Mouse (Mus musculus) forebrain, embryonic 14.5 days (tissue): ENCODE measurements around the gene Ccdc162. TPM values are rescaled to one million over a fixed set of nuclear protein-coding genes. Genes with fewer than 3 reads are reported as not detected.

Experiments
- ATAC-seq: fragments of 200-750 bp; cut with Nextera tagmentation; 2 replicates; pipeline ENCODE4 v1.8.0; 2017; ENCODE audit warnings: mild to moderate bottlenecking, moderate library complexity
- DNase-seq: peaks from one replicate; pipeline ENCODE4 v3.0.0-alpha.2; 2015; ENCODE audit warnings: low spot score
- H3K27ac ChIP-seq: fragments of 300-500 bp; sonication (generic); 2 replicates; pipeline ENCODE4 v1.5.1; 2014; ENCODE audit warnings: low read depth, mild to moderate bottlenecking, control low read depth, low read length, moderate library complexity
- H3K27me3 ChIP-seq: fragments of 300-500 bp; sonication (generic); replicated peaks from 2 replicates; pipeline ENCODE4 v1.6.1; 2014; ENCODE audit warnings: low read length, control low read depth, mixed read lengths; ENCODE audit not compliant: control insufficient read depth, insufficient read depth
- H3K36me3 ChIP-seq: fragments of 300-500 bp; sonication (generic); 2 replicates; pipeline ENCODE4 v1.6.1; 2014; ENCODE audit warnings: low read length, control low read depth; ENCODE audit not compliant: control insufficient read depth, insufficient read depth
- H3K4me1 ChIP-seq: fragments of 300-500 bp; sonication (generic); 2 replicates; pipeline ENCODE4 v1.6.1; 2014; ENCODE audit warnings: antibody characterized with exemption, low read length, control low read depth; ENCODE audit not compliant: control insufficient read depth, insufficient read depth
- H3K4me2 ChIP-seq: fragments of 300-500 bp; sonication (generic); 2 replicates; pipeline ENCODE4 v1.6.1; 2014; ENCODE audit warnings: mild to moderate bottlenecking, control low read depth, low read length
- H3K4me3 ChIP-seq: fragments of 300-500 bp; sonication (generic); 2 replicates; pipeline ENCODE4 v1.5.1; 2014; ENCODE audit warnings: low read depth, low read length, control low read depth
- H3K9ac ChIP-seq: fragments of 300-500 bp; sonication (generic); 2 replicates; pipeline ENCODE4 v1.6.1; 2014; ENCODE audit warnings: mild to moderate bottlenecking, low read length, control low read depth, moderate library complexity
- H3K9me3 ChIP-seq: fragments of 300-500 bp; sonication (generic); replicated peaks from 2 replicates; pipeline ENCODE4 v1.6.1; 2016; ENCODE audit warnings: low read length, control low read depth, mixed read lengths; ENCODE audit not compliant: control insufficient read depth
- WGBS: fragments of 180-500 bp; shearing (Covaris S2); extraction: QIAGEN DNeasy Blood & Tissue Kit; methylation state at CpG from one replicate; pipeline ENCODE4 v1.1.7; 2014; 5-methylcytosine and 5-hydroxymethylcytosine counted together
- polyA plus RNA-seq: library from polyadenylated mRNA; unstranded; fragments of >200 nt; fragmentation: Nextera tagmentation; extraction: Ambion mirVana; gene quantifications from 2 replicates; pipeline ENCODE4 v1.2.1, GENCODE M21; 2014

Ccdc162 gene
- polyA plus RNA-seq, 1 experiment from 2014 or later: 0.66 TPM

DNA sequence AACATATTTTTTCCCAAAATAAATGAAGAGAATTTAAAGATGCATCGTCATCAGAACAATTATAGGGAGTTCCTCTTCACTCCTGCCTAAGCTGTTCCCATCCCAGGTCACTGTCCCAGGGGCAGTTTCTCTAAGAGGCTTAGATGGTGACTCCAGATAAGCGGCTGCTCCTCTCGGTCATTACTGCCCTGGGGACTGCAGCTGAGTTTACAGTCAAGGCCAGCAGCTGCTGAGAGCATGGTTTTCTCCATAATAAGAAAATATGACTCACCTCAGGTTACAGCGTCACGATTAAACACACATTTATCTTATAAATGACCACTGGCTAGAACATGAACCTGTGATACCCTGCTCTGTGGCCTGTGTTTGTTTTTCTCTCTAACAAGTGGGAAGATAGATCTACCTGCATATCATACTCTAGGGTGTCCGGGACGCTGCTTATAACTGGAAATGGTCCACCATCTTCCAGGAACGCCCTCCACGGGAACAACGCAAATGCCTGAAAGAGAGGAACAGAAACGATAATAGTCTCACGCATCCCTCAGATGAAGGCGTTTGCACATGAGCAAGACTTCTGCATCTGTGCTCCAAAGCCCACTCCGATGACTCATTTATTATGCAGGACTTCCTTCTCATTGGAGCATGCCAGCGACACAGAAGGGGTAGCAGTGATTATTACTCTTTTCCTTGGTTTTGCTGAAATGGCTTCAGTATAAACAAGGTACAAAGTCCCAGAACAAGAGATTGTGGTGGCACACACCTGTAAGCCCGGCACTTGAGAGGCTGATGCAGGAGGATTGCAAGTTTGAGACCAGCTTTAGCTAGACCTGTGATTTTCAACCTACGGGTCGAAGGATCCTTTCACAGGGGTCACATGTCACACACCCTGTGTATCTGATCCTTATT, 129.2 kb downstream of the Ccdc162 start:
- ATAC-seq (no peak), DNase-seq (no peak)
- Histone ChIP-seq H3K9ac (no peak overlapping the region), H3K27me3 (no peaks in the 10 kb centered on the region), H3K36me3 (no peaks in the 10 kb centered on the region), H3K9me3 (no peaks in the 10 kb centered on the region), H3K27ac (no peak overlapping the region), H3K4me3 (no peak overlapping the region), H3K4me2 (no peak overlapping the region), H3K4me1 (no peaks in the 10 kb centered on the region)
- WGBS: 89% methylated on average over 18 of the region's 18 CpGs

- Histone ChIP-seq H3K4me2 (no peak overlapping the region), H3K9ac (no peak overlapping the region), H3K36me3 (no peaks in the 10 kb centered on the region), H3K27ac (no peak overlapping the region), H3K4me1 (no peaks in the 10 kb centered on the region), H3K4me3 (no peak overlapping the region), H3K9me3 (no peaks in the 10 kb centered on the region), H3K27me3 (no peaks in the 10 kb centered on the region)
- ATAC-seq (no peak), DNase-seq (no peak)
- WGBS: 65% methylated on average over 6 of the region's 6 CpGs
Measured at GRCm38 (mm10) chr10:41583383-41583782, 133.1 kb downstream of the Ccdc162 start.

DNA sequence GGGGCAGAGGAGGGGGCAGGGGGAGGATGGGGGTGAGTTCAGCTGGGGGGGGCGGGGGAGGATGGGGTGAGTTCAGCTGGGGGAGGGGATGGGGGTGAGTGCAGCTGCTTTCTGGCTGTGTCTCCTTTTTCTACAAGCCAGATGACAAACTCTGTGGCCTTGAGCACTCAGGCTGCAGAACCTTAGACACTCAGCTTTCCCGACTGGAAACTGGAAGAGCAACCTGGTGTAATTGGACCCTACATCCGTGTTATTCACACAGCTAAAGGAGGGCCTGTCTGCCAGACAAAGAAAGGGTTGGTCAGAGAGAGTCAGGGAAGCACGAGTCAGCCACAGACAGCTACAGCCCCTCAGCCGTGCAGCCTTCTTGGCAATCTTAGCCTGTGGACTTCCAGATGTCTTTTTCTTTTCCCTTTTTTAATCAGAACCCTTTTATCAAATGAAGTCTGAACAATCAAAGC, 133.5 kb downstream of the Ccdc162 start:
- Histone ChIP-seq H3K4me2 (no peak overlapping the region), H3K27ac (no peak overlapping the region), H3K4me3 (no peak overlapping the region), H3K4me1 (no peaks in the 10 kb centered on the region), H3K27me3 (no peaks in the 10 kb centered on the region), H3K36me3 (no peaks in the 10 kb centered on the region), H3K9ac (no peak overlapping the region), H3K9me3 (no peaks in the 10 kb centered on the region)
- no peak for ATAC-seq
- DNase-seq: peak; percentile 3
- WGBS: 7% methylated on average over 5 of the region's 5 CpGs

DNA sequence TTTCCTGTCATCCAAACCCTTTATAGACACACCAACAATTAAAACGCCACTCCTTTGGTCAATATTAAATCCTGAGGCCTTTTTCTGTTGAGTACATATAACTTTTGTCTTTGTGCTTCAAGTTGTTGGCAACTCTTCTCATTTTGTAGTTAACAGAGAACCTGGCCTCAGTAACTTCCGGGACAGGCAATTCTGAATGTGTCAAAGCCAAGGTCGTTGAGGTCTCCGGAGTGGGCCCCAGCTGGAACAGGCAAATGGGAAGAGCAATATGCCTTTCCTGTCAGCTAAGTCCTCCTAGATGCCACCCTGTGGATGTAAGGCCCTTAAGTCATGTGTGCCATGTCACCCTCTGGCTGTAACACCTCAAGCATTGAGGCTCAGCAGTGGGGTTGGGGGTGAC, 136.0 kb downstream of the Ccdc162 start:
- Histone ChIP-seq H3K4me1 (no peaks in the 10 kb centered on the region), H3K9me3 (no peaks in the 10 kb centered on the region), H3K9ac (no peak overlapping the region), H3K27me3 (no peaks in the 10 kb centered on the region), H3K4me3 (no peak overlapping the region), H3K4me2 (no peak overlapping the region), H3K27ac (no peak overlapping the region), H3K36me3 (no peaks in the 10 kb centered on the region)
- ATAC-seq: no peak
- 85% methylated on average over 4 of the region's 4 CpGs for WGBS
- DNase-seq: no peak

DNA sequence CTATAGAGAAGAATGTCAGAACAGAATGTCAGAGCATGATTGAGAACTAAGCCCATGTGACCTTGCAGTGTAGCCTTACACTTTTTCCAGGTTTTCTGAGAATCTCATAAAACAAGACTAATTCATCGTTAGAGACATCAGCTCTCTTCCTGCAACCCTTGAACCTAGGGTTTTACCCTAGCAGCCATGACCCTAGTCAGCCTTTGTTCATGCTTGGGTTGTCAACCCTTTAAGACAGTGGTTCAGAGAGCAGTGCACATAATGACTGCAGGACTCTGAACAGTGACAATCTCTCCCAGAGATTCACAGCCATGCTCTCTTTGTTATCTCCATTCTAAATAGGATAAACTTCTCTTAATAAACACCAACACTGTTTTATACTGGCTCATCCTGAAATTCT, 137.9 kb downstream of the Ccdc162 start:
- Histone ChIP-seq H3K9ac (no peak overlapping the region), H3K4me3 (no peak overlapping the region), H3K27ac (no peak overlapping the region), H3K27me3 (no peaks in the 10 kb centered on the region), H3K4me2 (no peak overlapping the region), H3K36me3 (no peaks in the 10 kb centered on the region), H3K4me1 (no peaks in the 10 kb centered on the region), H3K9me3 (no peaks in the 10 kb centered on the region)
- no peak for DNase-seq
- 80% methylated on average over 1 of the region's 1 CpGs for WGBS
- no peak for ATAC-seq

DNA sequence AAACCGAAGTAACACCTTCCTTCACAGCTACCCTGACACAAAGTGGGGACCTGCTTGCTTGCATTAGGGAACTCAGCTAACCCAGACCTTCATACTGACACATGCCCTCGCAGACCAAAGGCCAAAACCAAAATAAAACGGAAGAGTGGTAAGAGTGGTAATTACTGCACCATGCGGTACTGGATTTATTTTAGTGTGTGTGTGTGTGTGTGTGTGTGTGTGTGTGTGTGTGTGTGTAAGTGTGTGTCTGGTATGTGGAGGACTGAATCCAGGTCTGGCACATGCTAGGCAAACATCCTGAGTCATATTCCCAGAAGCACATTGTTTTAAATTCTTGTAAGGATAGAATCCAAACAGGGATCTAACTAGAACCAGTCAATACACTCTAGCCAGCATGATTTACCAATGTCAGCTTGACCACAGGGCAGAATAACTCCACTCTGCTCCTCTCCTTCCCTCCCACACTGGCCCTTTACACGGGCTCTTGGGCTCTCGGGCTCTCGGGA, 140.1 kb downstream of the Ccdc162 start:
- DNase-seq (no peak), ATAC-seq (no peak)
- Histone ChIP-seq H3K9ac (no peak overlapping the region), H3K9me3 (no peaks in the 10 kb centered on the region), H3K36me3 (no peaks in the 10 kb centered on the region), H3K4me1 (no peaks in the 10 kb centered on the region), H3K27me3 (no peaks in the 10 kb centered on the region), H3K4me3 (no peak overlapping the region), H3K4me2 (no peak overlapping the region), H3K27ac (no peak overlapping the region)
- 87% methylated on average over 7 of the region's 7 CpGs for whole genome bisulfite sequencing

DNA sequence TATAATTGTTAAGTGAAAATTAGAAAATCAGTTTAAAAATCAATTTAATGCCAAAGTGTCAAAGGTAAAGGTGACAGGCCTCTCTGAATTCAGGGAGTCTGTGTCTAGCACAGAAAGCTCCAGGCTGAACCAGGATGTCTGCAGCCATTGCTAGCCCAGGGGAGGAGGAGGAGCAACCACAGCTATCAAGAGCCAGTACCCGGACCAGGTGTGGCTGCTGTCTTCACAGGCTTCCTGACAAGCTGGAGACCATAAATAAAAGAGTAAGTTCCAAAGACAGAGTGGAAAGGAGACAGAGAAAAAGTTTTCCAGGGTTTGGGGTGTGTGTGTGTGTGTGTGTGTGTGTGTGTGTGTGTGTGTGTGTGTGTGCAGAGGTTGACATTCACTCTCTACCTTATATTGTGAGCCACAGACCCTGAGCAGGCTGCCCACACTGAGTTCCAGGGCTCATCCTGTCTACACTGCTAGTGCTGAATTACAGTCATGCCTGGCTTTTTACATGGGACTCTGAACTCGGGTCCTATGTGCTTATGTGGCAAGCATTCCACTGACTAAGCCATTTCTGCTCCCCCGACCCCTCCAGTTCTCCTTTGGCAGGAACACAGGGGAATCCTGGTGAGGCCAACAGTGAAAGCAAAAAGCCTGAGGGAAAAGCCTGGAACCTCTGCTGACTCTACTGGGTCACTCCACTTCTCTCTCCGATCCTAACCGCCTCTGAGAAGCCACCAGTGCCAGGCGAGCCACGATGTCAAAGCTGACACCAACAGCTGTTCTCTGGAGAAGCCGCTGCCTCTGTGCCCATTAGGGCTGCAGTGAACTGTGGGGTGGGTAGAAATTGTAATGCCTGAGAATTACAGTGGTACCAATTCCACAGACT, 140.7 kb downstream of the Ccdc162 start:
- DNase-seq (no peak), ATAC-seq (no peak)
- 74% methylated on average over 8 of the region's 8 CpGs for WGBS
- H3K4me3 ChIP-seq: no peak overlapping the region
- no peak overlapping the region for H3K4me2 ChIP-seq
- no peak overlapping the region for H3K27ac ChIP-seq
- no peaks in the 10 kb centered on the region for H3K4me1 ChIP-seq
- no peaks in the 10 kb centered on the region for H3K36me3 ChIP-seq
- H3K9ac ChIP-seq: no peak overlapping the region
- no peaks in the 10 kb centered on the region for H3K27me3 ChIP-seq
- no peaks in the 10 kb centered on the region for H3K9me3 ChIP-seq

- Histone ChIP-seq H3K27me3 (no peaks in the 10 kb centered on the region), H3K4me2 (no peak overlapping the region), H3K27ac (no peak overlapping the region), H3K9me3 (no peaks in the 10 kb centered on the region), H3K4me1 (no peaks in the 10 kb centered on the region), H3K4me3 (no peak overlapping the region), H3K9ac (no peak overlapping the region), H3K36me3 (no peaks in the 10 kb centered on the region)
- no peak for DNase-seq
- no peak for ATAC-seq
- 32% methylated on average over 6 of the region's 6 CpGs for WGBS
Measured at GRCm38 (mm10) chr10:41573190-41573589, 143.2 kb downstream of the Ccdc162 start.
